Mouse (Mus musculus) embryonic facial prominence, embryonic 10.5 days (tissue): ENCODE measurements around the gene BC034090. TPM values are rescaled to one million over a fixed set of nuclear protein-coding genes. Genes with fewer than 3 reads are reported as not detected.

Experiments
- DNase-seq: peaks from one replicate; pipeline ENCODE4 v3.0.0-alpha.2; 2017; ENCODE audit warnings: low spot score
- H3K27ac ChIP-seq: fragments of 300-500 bp; sonication (generic); replicated peaks from 2 replicates; pipeline ENCODE4 v1.5.1; 2016; ENCODE audit warnings: mild to moderate bottlenecking
- H3K27me3 ChIP-seq: fragments of 300-500 bp; sonication (generic); replicated peaks from 2 replicates; pipeline ENCODE4 v1.6.1; 2016; ENCODE audit warnings: low read depth, mild to moderate bottlenecking; ENCODE audit not compliant: poor library complexity, severe bottlenecking
- H3K36me3 ChIP-seq: fragments of 300-500 bp; sonication (generic); replicated peaks from 2 replicates; pipeline ENCODE4 v1.6.1; 2016; ENCODE audit warnings: mild to moderate bottlenecking, moderate library complexity
- H3K4me1 ChIP-seq: fragments of 300-500 bp; sonication (generic); 2 replicates; pipeline ENCODE4 v1.6.1; 2016
- H3K4me3 ChIP-seq: fragments of 300-500 bp; sonication (generic); 2 replicates; pipeline ENCODE4 v1.5.1; 2016; ENCODE audit warnings: mild to moderate bottlenecking, moderate library complexity
- H3K9me3 ChIP-seq: fragments of 300-500 bp; sonication (generic); 2 replicates; pipeline ENCODE4 v1.6.1; 2016; ENCODE audit warnings: mild to moderate bottlenecking
- WGBS: fragments of 180-500 bp; shearing (Covaris S2); methylation state at CpG from one replicate; pipeline ENCODE4 v1.1.7; 2016; 5-methylcytosine and 5-hydroxymethylcytosine counted together
- polyA plus RNA-seq: library from polyadenylated mRNA; unstranded; fragments of >200 nt; fragmentation: Nextera tagmentation; extraction: Ambion mirVana; gene quantifications from 2 replicates; pipeline ENCODE4 v1.2.1, GENCODE M21; 2016

Gene BC034090
- polyA plus RNA-seq, 1 experiment from 2014 or later = 5.3 TPM

- Histone ChIP-seq H3K4me1 (0 out of 2 replicates have a peak, but pooled peaks cover 3% of the 10 kb centered on the region), H3K4me3 (no peak overlapping the region), H3K27me3 (no peaks in the 10 kb centered on the region), H3K36me3 (peaks cover 20% of the 10 kb centered on the region), H3K9me3 (no peaks in the 10 kb centered on the region), H3K27ac (no peak overlapping the region)
- no peak for DNase-seq
Measured at GRCm38 (mm10) chr1:155169935-155170334, 74.3 kb downstream of the BC034090 start.

GRCm38 (mm10) chr1:155167453-155167852 is 76.8 kb downstream of the BC034090 start:
- H3K9me3 ChIP-seq = no peaks in the 10 kb centered on the region
- 0 out of 2 replicates have a peak, but pooled peaks cover 9% of the 10 kb centered on the region for H3K4me1 ChIP-seq
- DNase-seq = no peak
- 94% methylated on average over 3 of the region's 3 CpGs for WGBS
- H3K27me3 ChIP-seq = no peaks in the 10 kb centered on the region
- H3K4me3 ChIP-seq = no peak overlapping the region
- no peak overlapping the region for H3K27ac ChIP-seq
- H3K36me3 ChIP-seq = peaks cover 9% of the 10 kb centered on the region

Other genes starting within 250 kb of the BC034090 start
- 4.4 TPM in 2 replicates for gene Ier5, start 144.8 kb downstream of the BC034090 start, polyA plus RNA-seq
- 1.2 and 1.4 TPM in 2 replicates for gene Mr1, start 97.6 kb downstream of the BC034090 start, polyA plus RNA-seq
- 85.0 and 88.9 TPM in 2 replicates for gene Stx6, start 85.7 kb downstream of the BC034090 start, polyA plus RNA-seq
- 8.2 and 8.4 TPM in 2 replicates for gene Xpr1, start 173.0 kb upstream of the BC034090 start, polyA plus RNA-seq